Mouse (Mus musculus): ENCODE results near the gene Galnt16. TPM values are rescaled to one million over a fixed set of nuclear protein-coding genes. Genes with fewer than 3 reads are reported as not detected.

Galnt16 gene
- polyA plus RNA-seq, 1 experiment from 2014 or later, result 0.20 TPM

- Histone ChIP-seq H3K27me3 (0 out of 2 replicates have a peak, but pooled peaks cover 7% of the 10 kb centered on the region), H3K27ac (no peak overlapping the region), H3K4me3 (replicated peaks) (no peak overlapping the region), H3K9me3 (replicated peaks) (no peaks in the 10 kb centered on the region), H3K36me3 (no peaks in the 10 kb centered on the region), H3K9ac (no peak overlapping the region), H3K4me1 (replicated peaks) (no peaks in the 10 kb centered on the region), H3K4me2 (no peak overlapping the region)
- WGBS (ENCODE audit: insufficient replicate concordance), result 51% methylated on average over 3 of the region's 3 CpGs
- ATAC-seq (ENCODE audit: low read depth) (no peak), DNase-seq (no peak)
Observed at GRCm38 (mm10) chr12:80567375-80567774, 49.3 kb downstream of the Galnt16 start.

GRCm38 (mm10) chr12:80569561-80569960 lies 51.5 kb downstream of the Galnt16 start:
- H3K4me3 ChIP-seq (replicated peaks), result no peak overlapping the region
- H3K4me2 ChIP-seq, result no peak overlapping the region
- H3K27me3 ChIP-seq, result 0 out of 2 replicates have a peak, but pooled peaks cover 7% of the 10 kb centered on the region
- no peak overlapping the region for H3K27ac ChIP-seq
- no peaks in the 10 kb centered on the region for H3K9me3 ChIP-seq (replicated peaks)
- H3K36me3 ChIP-seq, result no peaks in the 10 kb centered on the region
- 45% methylated on average over 2 of the region's 2 CpGs for WGBS (ENCODE audit: insufficient replicate concordance)
- ATAC-seq (ENCODE audit: low read depth) (no peak), DNase-seq (no peak)
- H3K4me1 ChIP-seq (replicated peaks), result no peaks in the 10 kb centered on the region
- H3K9ac ChIP-seq, result no peak overlapping the region

- Histone ChIP-seq H3K4me3 (replicated peaks) (no peak overlapping the region), H3K4me1 (replicated peaks) (no peaks in the 10 kb centered on the region; the same call in 1 of the 2 replicates), H3K27me3 (peaks cover 15% of the 10 kb centered on the region; the same call in 1 of the 2 replicates), H3K27ac (no peak overlapping the region), H3K9ac (no peak overlapping the region), H3K36me3 (no peaks in the 10 kb centered on the region), H3K9me3 (replicated peaks) (no peaks in the 10 kb centered on the region), H3K4me2 (no peak overlapping the region)
- 73% methylated on average over 4 of the region's 4 CpGs for WGBS (ENCODE audit: insufficient replicate concordance)
- ATAC-seq (ENCODE audit: low read depth) (no peak), DNase-seq (no peak)
Observed at GRCm38 (mm10) chr12:80574318-80574717, 56.2 kb downstream of the Galnt16 start.

GRCm38 (mm10) chr12:80574825-80575371 lies 56.8 kb downstream of the Galnt16 start:
- 32% methylated on average over 15 of the region's 15 CpGs for WGBS (ENCODE audit: insufficient replicate concordance)
- Histone ChIP-seq H3K9me3 (replicated peaks) (no peaks in the 10 kb centered on the region), H3K27ac (no peak overlapping the region), H3K4me3 (replicated peaks) (no peak overlapping the region), H3K27me3 (peaks cover 15% of the 10 kb centered on the region; the same call in 1 of the 2 replicates), H3K4me2 (no peak overlapping the region), H3K9ac (no peak overlapping the region), H3K36me3 (no peaks in the 10 kb centered on the region), H3K4me1 (replicated peaks) (no peaks in the 10 kb centered on the region; the same call in 1 of the 2 replicates)
- DNase-seq (no peak), ATAC-seq (ENCODE audit: low read depth) (no peak)

- Histone ChIP-seq H3K27ac (no peak overlapping the region), H3K4me2 (no peak overlapping the region), H3K9me3 (replicated peaks) (no peaks in the 10 kb centered on the region), H3K36me3 (no peaks in the 10 kb centered on the region), H3K27me3 (peaks cover 15% of the 10 kb centered on the region; the same call in 1 of the 2 replicates), H3K9ac (no peak overlapping the region), H3K4me1 (replicated peaks) (no peaks in the 10 kb centered on the region; the same call in 1 of the 2 replicates), H3K4me3 (replicated peaks) (no peak overlapping the region)
- 49% methylated on average over 5 of the region's 5 CpGs for WGBS (ENCODE audit: insufficient replicate concordance)
- DNase-seq, result no peak
- ATAC-seq (ENCODE audit: low read depth), result no peak
Observed at GRCm38 (mm10) chr12:80577049-80577448, 59.0 kb downstream of the Galnt16 start.

GRCm38 (mm10) chr12:80581357-80581756 lies 63.3 kb downstream of the Galnt16 start:
- H3K4me2 ChIP-seq, result no peak overlapping the region
- 46% methylated on average over 5 of the region's 5 CpGs for WGBS (ENCODE audit: insufficient replicate concordance)
- H3K9me3 ChIP-seq (replicated peaks), result no peaks in the 10 kb centered on the region
- DNase-seq, result no peak
- H3K4me3 ChIP-seq (replicated peaks), result no peak overlapping the region
- H3K9ac ChIP-seq, result no peak overlapping the region
- no peaks in the 10 kb centered on the region for H3K36me3 ChIP-seq
- no peaks in the 10 kb centered on the region for H3K4me1 ChIP-seq (replicated peaks)
- H3K27ac ChIP-seq, result no peak overlapping the region
- no peaks in the 10 kb centered on the region; the same call in 1 of the 2 replicates for H3K27me3 ChIP-seq
- ATAC-seq (ENCODE audit: low read depth), result no peak

GRCm38 (mm10) chr12:80584973-80585372 lies 66.9 kb downstream of the Galnt16 start:
- Histone ChIP-seq H3K36me3 (no peaks in the 10 kb centered on the region), H3K9ac (no peak overlapping the region), H3K27ac (no peak overlapping the region), H3K4me1 (replicated peaks) (no peaks in the 10 kb centered on the region), H3K4me2 (no peak overlapping the region), H3K4me3 (replicated peaks) (no peak overlapping the region), H3K9me3 (replicated peaks) (no peaks in the 10 kb centered on the region), H3K27me3 (no peaks in the 10 kb centered on the region; the same call in 1 of the 2 replicates)
- ATAC-seq (ENCODE audit: low read depth) (no peak), DNase-seq (no peak)
- 20% methylated on average over 2 of the region's 2 CpGs for WGBS (ENCODE audit: insufficient replicate concordance)

- Histone ChIP-seq H3K36me3 (no peaks in the 10 kb centered on the region), H3K9me3 (replicated peaks) (no peaks in the 10 kb centered on the region), H3K4me3 (replicated peaks) (no peak overlapping the region), H3K4me1 (replicated peaks) (peaks cover 41% of the 10 kb centered on the region), H3K27ac (no peak overlapping the region), H3K4me2 (no peak overlapping the region), H3K27me3 (no peaks in the 10 kb centered on the region), H3K9ac (no peak overlapping the region)
- no peak for DNase-seq
- ATAC-seq (ENCODE audit: low read depth), result peak; percentile 59
- WGBS (ENCODE audit: insufficient replicate concordance), result 35% methylated on average over 4 of the region's 4 CpGs
Observed at GRCm38 (mm10) chr12:80594141-80594540, 76.1 kb downstream of the Galnt16 start.

- H3K27ac ChIP-seq, result no peak overlapping the region
- H3K4me2 ChIP-seq, result no peak overlapping the region
- no peak overlapping the region for H3K4me3 ChIP-seq (replicated peaks)
- DNase-seq, result no peak
- no peaks in the 10 kb centered on the region for H3K36me3 ChIP-seq
- peaks cover 44% of the 10 kb centered on the region for H3K4me1 ChIP-seq (replicated peaks)
- no peaks in the 10 kb centered on the region for H3K9me3 ChIP-seq (replicated peaks)
- no peak overlapping the region for H3K9ac ChIP-seq
- ATAC-seq (ENCODE audit: low read depth), result no peak
- no peaks in the 10 kb centered on the region for H3K27me3 ChIP-seq
- WGBS (ENCODE audit: insufficient replicate concordance), result 76% methylated on average over 4 of the region's 4 CpGs
Observed at GRCm38 (mm10) chr12:80594781-80595180, 76.7 kb downstream of the Galnt16 start.

- no peaks in the 10 kb centered on the region for H3K9me3 ChIP-seq (replicated peaks)
- WGBS (ENCODE audit: insufficient replicate concordance), result 52% methylated on average over 4 of the region's 4 CpGs
- DNase-seq (peak; percentile 52), ATAC-seq (ENCODE audit: low read depth) (peak; percentile 83)
- no peak overlapping the region for H3K27ac ChIP-seq
- H3K36me3 ChIP-seq, result no peaks in the 10 kb centered on the region
- H3K4me3 ChIP-seq (replicated peaks), result no peak overlapping the region
- no peaks in the 10 kb centered on the region for H3K27me3 ChIP-seq
- H3K4me2 ChIP-seq, result no peak overlapping the region
- H3K9ac ChIP-seq, result no peak overlapping the region
- H3K4me1 ChIP-seq (replicated peaks), result peaks cover 44% of the 10 kb centered on the region
Observed at GRCm38 (mm10) chr12:80595566-80595965, 77.5 kb downstream of the Galnt16 start.

- Histone ChIP-seq H3K4me2 (no peak overlapping the region), H3K27me3 (no peaks in the 10 kb centered on the region), H3K9me3 (replicated peaks) (no peaks in the 10 kb centered on the region), H3K27ac (no peak overlapping the region), H3K4me1 (replicated peaks) (peaks cover 44% of the 10 kb centered on the region), H3K4me3 (replicated peaks) (no peak overlapping the region), H3K36me3 (no peaks in the 10 kb centered on the region), H3K9ac (no peak overlapping the region)
- DNase-seq (no peak), ATAC-seq (ENCODE audit: low read depth) (peak; percentile 65)
- WGBS (ENCODE audit: insufficient replicate concordance), result 58% methylated on average over 4 of the region's 4 CpGs
Observed at GRCm38 (mm10) chr12:80595968-80596367, 77.9 kb downstream of the Galnt16 start.

- H3K36me3 ChIP-seq, result no peaks in the 10 kb centered on the region
- no peak overlapping the region for H3K4me2 ChIP-seq
- H3K4me1 ChIP-seq (replicated peaks), result peaks cover 57% of the 10 kb centered on the region
- ATAC-seq (ENCODE audit: low read depth) (no peak), DNase-seq (no peak)
- H3K27ac ChIP-seq, result no peak overlapping the region
- H3K27me3 ChIP-seq, result no peaks in the 10 kb centered on the region
- no peak overlapping the region for H3K4me3 ChIP-seq (replicated peaks)
- no peak overlapping the region for H3K9ac ChIP-seq
- 60% methylated on average over 7 of the region's 7 CpGs for WGBS (ENCODE audit: insufficient replicate concordance)
- H3K9me3 ChIP-seq (replicated peaks), result no peaks in the 10 kb centered on the region
Observed at GRCm38 (mm10) chr12:80598236-80598635, 80.2 kb downstream of the Galnt16 start.
